Mouse (Mus musculus): ENCODE measurements around the gene Ube2z.

Gene Ube2z

DNA sequence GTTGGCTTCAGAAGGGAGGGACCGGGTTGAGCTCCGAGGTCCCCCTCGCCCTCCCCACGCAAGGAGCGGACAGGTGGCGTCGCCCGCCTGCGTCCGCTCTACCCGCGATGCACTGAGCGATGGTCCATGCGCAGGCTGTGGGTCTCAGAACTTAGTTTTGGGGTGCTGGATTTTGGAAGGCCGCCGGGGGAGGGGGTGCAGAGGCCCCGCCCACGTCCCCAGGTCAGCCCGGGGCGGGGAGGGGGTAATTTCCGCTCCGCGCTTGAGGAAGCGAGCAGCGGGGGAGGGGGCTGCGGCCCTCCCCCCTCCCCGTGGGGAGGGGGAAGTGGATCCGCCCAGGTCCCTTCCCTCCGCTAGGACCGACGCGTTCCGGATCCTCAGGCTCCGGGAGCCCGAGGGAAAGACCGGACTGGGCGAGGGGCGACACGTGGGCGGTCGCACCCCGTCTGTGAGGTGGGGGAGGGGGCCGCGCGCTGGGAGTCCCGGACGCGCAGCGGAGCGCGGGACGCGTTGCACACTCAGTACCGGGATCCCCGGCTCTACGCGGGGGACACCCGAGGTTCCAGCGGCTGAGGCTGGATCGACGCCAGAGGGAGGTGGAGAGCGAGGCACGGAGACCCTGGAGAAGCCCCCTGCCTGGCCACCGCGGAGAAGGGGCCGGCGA lies 58.2 kb downstream of the Ube2z start:
- DNase-seq (ENCODE audit: low read depth), result peak; percentile 56

DNA sequence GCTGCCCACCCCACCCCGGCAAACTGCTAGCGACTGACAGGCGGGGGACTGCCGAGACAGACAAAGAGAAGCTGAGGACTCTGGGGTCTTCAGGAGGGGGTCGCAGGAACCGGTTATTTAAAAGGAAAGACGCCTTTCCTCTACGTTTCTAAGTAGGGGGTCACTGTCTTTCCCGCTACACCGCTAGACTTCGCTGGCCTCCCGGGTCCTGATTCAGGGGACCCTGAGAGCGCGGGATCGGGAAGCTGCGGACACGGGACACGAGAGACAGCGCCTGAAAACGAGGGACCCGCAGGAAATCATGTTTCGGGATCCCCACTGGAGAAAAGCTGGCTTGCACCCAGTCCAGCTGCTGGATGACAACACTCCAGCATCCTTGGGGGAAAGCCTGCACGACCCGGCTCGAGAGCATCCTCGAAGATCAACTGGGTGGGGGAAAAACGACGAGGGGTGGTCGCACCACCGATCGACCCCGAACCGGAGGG lies 58.8 kb downstream of the Ube2z start:
- peak; percentile 46 for DNase-seq (ENCODE audit: low read depth)

DNA sequence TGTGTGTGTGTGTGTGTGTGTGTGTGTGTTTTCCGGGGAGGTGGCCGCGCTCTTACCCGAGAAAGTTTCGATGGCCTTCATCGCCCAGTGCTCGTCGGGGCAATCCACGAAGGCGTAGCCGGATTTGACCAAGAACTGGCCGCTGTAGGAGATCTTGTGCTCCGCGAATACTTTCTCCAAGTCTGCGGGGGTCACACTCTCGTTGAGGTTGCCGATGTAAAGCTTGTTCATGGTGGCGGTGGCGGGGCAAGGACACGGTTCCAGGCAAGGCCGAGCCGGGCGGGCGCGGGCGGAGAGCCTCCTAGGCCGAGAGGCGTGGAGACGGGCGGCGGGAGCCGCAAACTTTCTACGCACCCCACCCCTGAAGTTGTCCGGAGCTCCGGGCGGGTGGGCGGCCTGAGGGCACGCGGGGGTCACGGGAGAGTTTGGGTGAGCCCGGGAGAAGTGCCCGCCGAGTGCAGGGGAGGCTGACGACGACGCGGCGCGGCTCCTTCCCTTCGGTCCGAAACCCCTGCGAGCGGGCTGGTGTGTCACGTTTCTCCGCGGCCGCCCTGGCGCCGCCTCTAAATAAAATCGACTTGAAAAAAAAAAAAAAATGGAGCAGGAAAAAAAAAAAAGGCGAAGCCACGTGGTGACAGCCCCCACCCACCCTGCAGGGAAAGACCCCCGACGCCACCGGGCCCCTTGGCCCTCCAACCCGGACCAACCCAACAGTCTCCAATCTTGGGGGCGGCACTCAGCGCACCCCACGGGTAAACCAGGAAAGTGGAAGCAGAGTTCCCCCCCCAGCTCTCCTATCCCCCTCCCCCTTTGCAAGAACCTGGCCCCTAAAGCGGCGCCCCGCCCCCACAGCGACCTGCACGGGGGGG lies 59.6 kb downstream of the Ube2z start, which contains the start of gene Igf2bp1:
Igf2bp1 (minus strand) TSS at position 538 of the 869 bp plus-strand sequence.
- DNase-seq (ENCODE audit: low read depth), result peak; percentile 48

DNA sequence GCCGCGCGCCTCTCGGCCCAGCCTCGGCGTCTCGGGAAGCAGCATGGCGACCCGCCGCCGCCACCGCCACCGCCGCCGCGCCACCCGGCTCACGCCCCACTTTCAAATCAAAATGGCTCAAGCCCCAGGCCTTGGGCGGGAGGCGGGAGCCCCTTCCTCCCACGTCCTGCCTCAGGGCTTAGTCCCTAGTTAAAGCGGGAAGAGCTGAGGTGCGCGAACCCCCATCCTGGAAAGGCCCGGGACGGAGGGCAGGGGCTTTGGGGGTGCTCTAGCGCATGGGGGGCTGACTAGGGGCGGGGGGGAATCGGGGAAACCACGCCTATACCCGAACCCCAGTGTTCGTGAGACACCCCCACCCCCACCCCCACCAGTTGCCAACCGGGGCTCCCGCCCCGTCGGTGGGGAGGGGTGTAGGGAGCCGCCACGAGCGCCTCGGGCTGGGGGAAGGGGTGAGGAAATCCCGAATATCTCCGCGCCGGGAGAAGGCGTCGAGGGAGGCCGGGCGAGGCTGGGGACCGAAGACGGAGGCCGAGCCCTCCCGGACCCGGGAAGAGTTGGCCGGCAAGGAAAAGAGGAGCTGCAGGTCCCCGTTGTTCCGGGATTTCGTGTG lies 60.3 kb downstream of the Ube2z start:
- no peak for DNase-seq (ENCODE audit: low read depth)

DNA sequence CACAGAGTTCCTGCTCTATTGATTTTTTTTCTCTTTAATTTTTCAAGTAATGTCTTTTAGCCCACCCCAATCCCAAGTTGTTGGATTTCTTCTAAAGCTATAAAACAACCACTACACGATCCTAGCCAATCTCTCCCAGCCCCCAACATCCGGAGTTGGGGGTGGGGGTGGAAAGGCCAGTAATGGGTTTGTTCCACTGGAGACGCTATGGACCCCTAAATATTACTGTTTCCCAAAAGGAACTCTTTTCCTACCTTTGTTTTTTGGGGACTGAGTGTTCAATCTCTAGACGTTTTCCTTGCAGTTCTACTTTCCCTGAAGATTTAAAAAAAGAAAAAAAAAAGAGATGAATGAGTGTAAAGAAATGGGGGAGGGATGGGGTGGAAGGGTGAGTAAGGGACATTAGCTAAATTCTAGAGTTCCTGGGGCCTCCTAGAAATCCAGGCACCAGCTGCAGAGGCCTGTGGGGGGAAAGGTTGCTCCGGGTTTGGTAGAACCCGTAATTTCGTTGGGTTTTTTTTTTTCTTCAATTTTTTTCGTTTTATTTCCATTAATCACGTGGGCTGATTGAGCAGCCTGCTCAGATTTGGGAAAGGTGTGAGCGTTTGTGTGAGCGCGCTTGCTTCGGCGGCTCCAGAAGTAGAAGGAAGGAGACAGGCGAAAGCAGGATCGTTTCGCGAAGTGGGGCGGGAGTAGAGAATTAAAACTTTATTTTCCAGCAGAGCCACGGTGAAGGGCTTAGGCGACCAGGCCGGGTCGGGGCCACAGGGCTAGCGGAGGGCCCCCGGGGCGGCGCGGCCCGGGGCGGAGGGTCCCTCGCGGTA lies 61.0 kb downstream of the Ube2z start:
- peak; percentile 45 for DNase-seq (ENCODE audit: low read depth)

DNA sequence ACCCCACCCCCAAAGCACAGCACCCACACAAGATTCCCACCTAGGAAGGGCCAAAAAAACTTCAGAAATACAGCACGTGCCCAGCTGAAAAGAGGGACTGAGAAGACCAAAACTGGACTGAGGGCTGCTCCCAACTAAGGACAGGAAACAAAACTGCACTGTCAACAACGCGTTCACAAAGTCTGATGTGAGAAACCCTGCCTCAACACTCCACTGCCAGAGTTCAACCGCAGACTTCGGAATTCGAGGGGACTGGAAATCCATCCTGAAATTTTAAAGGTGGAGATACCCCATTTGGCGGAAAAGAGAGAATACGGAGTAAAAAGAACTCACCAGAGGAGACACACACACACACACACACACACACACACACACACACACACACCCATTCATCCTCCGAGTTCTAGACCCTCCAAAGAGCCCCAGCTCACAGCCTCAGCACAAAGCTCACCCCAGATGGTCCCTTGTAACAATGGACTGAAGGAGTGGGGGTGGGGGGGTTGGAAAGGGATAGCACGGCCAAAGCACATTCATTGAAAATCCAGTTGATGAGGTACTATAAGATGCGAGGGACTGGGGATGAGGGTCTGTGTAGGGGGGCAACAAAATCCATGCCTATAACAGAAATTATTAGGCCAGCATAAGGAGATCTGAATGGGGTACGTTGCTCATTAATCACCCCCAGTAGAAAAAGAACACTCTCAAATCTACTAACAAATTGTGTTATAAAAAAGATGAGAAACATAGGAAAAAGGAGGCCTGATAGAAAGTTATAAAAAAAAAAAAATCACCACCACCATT lies 61.9 kb downstream of the Ube2z start:
- DNase-seq (ENCODE audit: low read depth), result no peak
